Mouse (Mus musculus): ENCODE results near the gene Plscr3.

GRCm38 (mm10) chr11:69837604-69837951 is 8.6 kb upstream of the Plscr3 start, which contains the start of gene Nlgn2:
- TF ChIP-seq CTCF (IDR thresholded peaks at IDR 0.05; ENCODE audit: control insufficient read depth, insufficient read depth, insufficient read length) (no peak), USF1 (IDR thresholded peaks at IDR 0.05; ENCODE audit: low read depth) (no peak), MAX (IDR thresholded peaks at IDR 0.05) (no peak), MYOG (IDR thresholded peaks at IDR 0.05; ENCODE audit: control insufficient read depth, extremely low read depth, insufficient read length) (no peak)
